In the genomic region with DNA sequence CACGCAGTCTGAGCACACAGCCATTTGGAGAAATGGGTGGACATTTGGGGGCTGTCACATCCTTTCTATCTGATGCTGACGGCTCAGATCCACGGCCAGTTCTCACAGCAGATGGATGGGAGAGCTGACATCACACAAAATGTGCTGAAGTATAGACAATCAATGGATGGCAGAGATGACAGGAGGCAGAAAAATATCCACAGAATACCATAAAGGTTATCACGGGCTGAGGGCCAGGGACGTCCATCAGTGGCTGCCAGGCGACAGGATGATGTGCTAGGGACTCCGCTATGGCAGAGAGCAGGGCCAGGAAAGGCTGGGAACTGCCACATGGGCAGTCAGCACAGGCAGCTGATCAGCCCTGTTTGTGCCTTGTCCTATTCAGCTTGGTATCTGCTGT, we compare ENCODE assay signal across 30 mouse cellular contexts.
DNase-seq lines count a peak whose midpoint lies in the region; ATAC-seq and TF ChIP-seq lines count a peak whose summit lies in the region.
"Had no signal": no experiment of that assay in that cellular context is flagged by ENCODE, and none has a peak within 500 bp of the region (broad histone marks: within the 10 kb centered on the region; RNA-seq: fewer than 3 reads in every experiment).

No protein-coding gene starts in this region.

- peak; percentile 32 to 39 for DNase-seq in cerebellum, postnatal 14 days
- no peak for DNase-seq in cerebellum, postnatal 25 days
- DNase-seq in layer of hippocampus, adult 2 months (ENCODE audit: low spot score in 2 of 2): no peak
- no peak for DNase-seq in layer of hippocampus, adult 8-10 months (ENCODE audit: low spot score in 2 of 2)
- DNase-seq in midbrain, embryonic 10.5 days (ENCODE audit: low spot score): no peak
- peak; percentile 65 for DNase-seq in brain, embryonic 18.5 days (ENCODE audit: low read depth, low spot score)
- DNase-seq: adrenal gland, postnatal 10 days; cerebellum, adult 18-20 months; embryo, embryonic 11 days; gastrocnemius, postnatal 10 days; heart, postnatal 10 days; kidney, adult 18-20 months; kidney, postnatal 36 days; liver, embryonic 13.5 days; lung, adult 18-20 months; lung, postnatal 4 days; right cerebral cortex, adult 18-20 months; thymus, adult 2 months; thymus, postnatal 36 days had no signal

- H3K9me3 ChIP-seq in midbrain, embryonic 15.5 days: no peaks in the 10 kb centered on the region
- H3K9me3 ChIP-seq in midbrain, embryonic 10.5 days (replicated peaks): no peaks in the 10 kb centered on the region; the same call in 1 of the 2 replicates
- H3K9me3 ChIP-seq: embryonic facial prominence, embryonic 12.5 days; G1E; hindbrain, embryonic 15.5 days; limb, embryonic 15.5 days; liver, embryonic 13.5 days had no signal

- TF ChIP-seq CTCF in layer of hippocampus, adult 2 months (conservative IDR thresholded peaks at IDR 0.05): no peak

- H3K27ac ChIP-seq in layer of hippocampus, adult 2 months: peak overlapping the region; percentile 64; the same call in 1 of the 2 replicates
- 0 out of 2 replicates have a peak overlapping the region, but pooled peaks have one; percentile 20 for H3K27ac ChIP-seq in midbrain, embryonic 15.5 days
- no peak overlapping the region for H3K27ac ChIP-seq in midbrain, embryonic 10.5 days (replicated peaks)
- H3K27ac ChIP-seq: embryonic facial prominence, embryonic 12.5 days; heart, embryonic 13.5 days; hindbrain, embryonic 15.5 days; limb, embryonic 10.5 days; limb, embryonic 15.5 days; liver, embryonic 13.5 days had no signal

- WGBS in midbrain, embryonic 15.5 days: 85% methylated on average over 7 of the region's 7 CpGs
- WGBS in midbrain, embryonic 10.5 days: 90% methylated on average over 7 of the region's 7 CpGs

- no peak overlapping the region for H3K4me2 ChIP-seq in midbrain, embryonic 15.5 days
- H3K4me2 ChIP-seq: embryonic facial prominence, embryonic 12.5 days; heart, embryonic 13.5 days; hindbrain, embryonic 15.5 days; limb, embryonic 15.5 days; liver, embryonic 13.5 days had no signal

- no peak for ATAC-seq in midbrain, embryonic 15.5 days (replicated peaks)
- ATAC-seq in monocyte, adult 5-6 weeks (replicated peaks; ENCODE audit: insufficient number of reproducible peaks, low FRiP score, low TSS enrichment, poor library complexity, severe bottlenecking): no peak
- ATAC-seq: lung, postnatal 0 days; Patski had no signal

- H3K4me1 ChIP-seq in midbrain, embryonic 15.5 days: no peaks in the 10 kb centered on the region
- H3K4me1 ChIP-seq in midbrain, embryonic 10.5 days: peaks cover 6% of the 10 kb centered on the region; the same call in 1 of the 2 replicates
- H3K4me1 ChIP-seq: embryonic facial prominence, embryonic 12.5 days; heart, embryonic 13.5 days; hindbrain, embryonic 15.5 days; limb, embryonic 15.5 days; liver, embryonic 13.5 days; megakaryocyte, embryonic 14.5 days had no signal

- H3K4me3 ChIP-seq in layer of hippocampus, adult 2 months: no peak overlapping the region
- no peak overlapping the region for H3K4me3 ChIP-seq in midbrain, embryonic 15.5 days
- no peak overlapping the region for H3K4me3 ChIP-seq in midbrain, embryonic 10.5 days
- H3K4me3 ChIP-seq: embryonic facial prominence, embryonic 12.5 days; heart, embryonic 13.5 days; hindbrain, embryonic 15.5 days; limb, embryonic 10.5 days; limb, embryonic 15.5 days; liver, embryonic 13.5 days; megakaryocyte, embryonic 14.5 days had no signal

- H3K36me3 ChIP-seq in midbrain, embryonic 15.5 days (replicated peaks): no peaks in the 10 kb centered on the region
- peaks cover 10% of the 10 kb centered on the region for H3K36me3 ChIP-seq in midbrain, embryonic 10.5 days
- H3K36me3 ChIP-seq: embryonic facial prominence, embryonic 12.5 days; G1E; heart, embryonic 13.5 days; hindbrain, embryonic 15.5 days; limb, embryonic 10.5 days; limb, embryonic 15.5 days; liver, embryonic 13.5 days had no signal

- no peak overlapping the region for H3K9ac ChIP-seq in midbrain, embryonic 15.5 days
- H3K9ac ChIP-seq: embryonic facial prominence, embryonic 12.5 days; heart, embryonic 13.5 days; hindbrain, embryonic 15.5 days; limb, embryonic 15.5 days; liver, embryonic 13.5 days had no signal

- no peaks in the 10 kb centered on the region for H3K27me3 ChIP-seq in midbrain, embryonic 15.5 days (replicated peaks)
- H3K27me3 ChIP-seq in midbrain, embryonic 10.5 days (ENCODE audit: low read depth, poor library complexity, severe bottlenecking): no peaks in the 10 kb centered on the region
- H3K27me3 ChIP-seq: embryonic facial prominence, embryonic 12.5 days; heart, embryonic 13.5 days; hindbrain, embryonic 15.5 days; limb, embryonic 15.5 days; liver, embryonic 13.5 days; Patski had no signal

Comparison
In these comparisons a context has a peak if more than half of its experiments do, and no peak if none do; other contexts are left out.
1. DNase-seq: peak in cerebellum, postnatal 14 days (2 of 2) and brain, embryonic 18.5 days (single experiment); none in cerebellum, postnatal 25 days (0 of 2), layer of hippocampus, adult 2 months (0 of 2), layer of hippocampus, adult 8-10 months (0 of 2) and midbrain, embryonic 10.5 days (single experiment).